Mouse (Mus musculus) forebrain, embryonic 14.5 days (tissue): ENCODE measurements around the gene Pde5a. TPM values are rescaled to one million over a fixed set of nuclear protein-coding genes. Genes with fewer than 3 reads are reported as not detected.
A peak's percentile ranks its signal among the peaks of the same experiment; 100 is the strongest.

Source experiments
- ATAC-seq: fragments of 200-750 bp; cut with Nextera tagmentation; 2 replicates; pipeline ENCODE4 v1.8.0; 2017; ENCODE audit warnings: mild to moderate bottlenecking, moderate library complexity
- DNase-seq: peaks from one replicate; pipeline ENCODE4 v3.0.0-alpha.2; 2015; ENCODE audit warnings: low spot score
- H3K27ac ChIP-seq: fragments of 300-500 bp; sonication (generic); 2 replicates; pipeline ENCODE4 v1.5.1; 2014; ENCODE audit warnings: low read depth, mild to moderate bottlenecking, control low read depth, low read length, moderate library complexity
- H3K27me3 ChIP-seq: fragments of 300-500 bp; sonication (generic); replicated peaks from 2 replicates; pipeline ENCODE4 v1.6.1; 2014; ENCODE audit warnings: low read length, control low read depth, mixed read lengths; ENCODE audit not compliant: control insufficient read depth, insufficient read depth
- H3K36me3 ChIP-seq: fragments of 300-500 bp; sonication (generic); 2 replicates; pipeline ENCODE4 v1.6.1; 2014; ENCODE audit warnings: low read length, control low read depth; ENCODE audit not compliant: control insufficient read depth, insufficient read depth
- H3K4me1 ChIP-seq: fragments of 300-500 bp; sonication (generic); 2 replicates; pipeline ENCODE4 v1.6.1; 2014; ENCODE audit warnings: antibody characterized with exemption, low read length, control low read depth; ENCODE audit not compliant: control insufficient read depth, insufficient read depth
- H3K4me2 ChIP-seq: fragments of 300-500 bp; sonication (generic); 2 replicates; pipeline ENCODE4 v1.6.1; 2014; ENCODE audit warnings: mild to moderate bottlenecking, control low read depth, low read length
- H3K4me3 ChIP-seq: fragments of 300-500 bp; sonication (generic); 2 replicates; pipeline ENCODE4 v1.5.1; 2014; ENCODE audit warnings: low read depth, low read length, control low read depth
- H3K9ac ChIP-seq: fragments of 300-500 bp; sonication (generic); 2 replicates; pipeline ENCODE4 v1.6.1; 2014; ENCODE audit warnings: mild to moderate bottlenecking, low read length, control low read depth, moderate library complexity
- H3K9me3 ChIP-seq: fragments of 300-500 bp; sonication (generic); replicated peaks from 2 replicates; pipeline ENCODE4 v1.6.1; 2016; ENCODE audit warnings: low read length, control low read depth, mixed read lengths; ENCODE audit not compliant: control insufficient read depth
- WGBS: fragments of 180-500 bp; shearing (Covaris S2); extraction: QIAGEN DNeasy Blood & Tissue Kit; methylation state at CpG from one replicate; pipeline ENCODE4 v1.1.7; 2014; 5-methylcytosine and 5-hydroxymethylcytosine counted together
- polyA plus RNA-seq: library from polyadenylated mRNA; unstranded; fragments of >200 nt; fragmentation: Nextera tagmentation; extraction: Ambion mirVana; gene quantifications from 2 replicates; pipeline ENCODE4 v1.2.1, GENCODE M21; 2014

The Pde5a gene
- polyA plus RNA-seq, 1 experiment from 2014 or later = 4.1 TPM

GRCm38 (mm10) chr3:122788314-122788713 lies 59.6 kb downstream of the Pde5a start:
- DNase-seq (peak; percentile 64), ATAC-seq (peak; percentile 62; the same call in 1 of the 2 replicates)
- no peak overlapping the region for H3K4me3 ChIP-seq
- H3K27ac ChIP-seq = no peak overlapping the region; the same call in 1 of the 2 replicates
- H3K4me2 ChIP-seq = no peak overlapping the region
- no peaks in the 10 kb centered on the region for H3K27me3 ChIP-seq
- no peak overlapping the region for H3K9ac ChIP-seq
- no peaks in the 10 kb centered on the region for H3K4me1 ChIP-seq
- H3K9me3 ChIP-seq = peaks cover 3% of the 10 kb centered on the region; the same call in 1 of the 2 replicates
- H3K36me3 ChIP-seq = no peaks in the 10 kb centered on the region
- 84% methylated on average over 9 of the region's 9 CpGs for WGBS

- 94% methylated on average over 6 of the region's 6 CpGs for WGBS
- no peaks in the 10 kb centered on the region for H3K27me3 ChIP-seq
- no peaks in the 10 kb centered on the region for H3K36me3 ChIP-seq
- H3K4me2 ChIP-seq = no peak overlapping the region
- DNase-seq (no peak), ATAC-seq (no peak)
- no peak overlapping the region for H3K9ac ChIP-seq
- H3K4me3 ChIP-seq = no peak overlapping the region
- peaks cover 3% of the 10 kb centered on the region; the same call in 1 of the 2 replicates for H3K9me3 ChIP-seq
- H3K27ac ChIP-seq = no peak overlapping the region
- no peaks in the 10 kb centered on the region for H3K4me1 ChIP-seq
Observed at GRCm38 (mm10) chr3:122789544-122789943, 60.8 kb downstream of the Pde5a start.

DNA sequence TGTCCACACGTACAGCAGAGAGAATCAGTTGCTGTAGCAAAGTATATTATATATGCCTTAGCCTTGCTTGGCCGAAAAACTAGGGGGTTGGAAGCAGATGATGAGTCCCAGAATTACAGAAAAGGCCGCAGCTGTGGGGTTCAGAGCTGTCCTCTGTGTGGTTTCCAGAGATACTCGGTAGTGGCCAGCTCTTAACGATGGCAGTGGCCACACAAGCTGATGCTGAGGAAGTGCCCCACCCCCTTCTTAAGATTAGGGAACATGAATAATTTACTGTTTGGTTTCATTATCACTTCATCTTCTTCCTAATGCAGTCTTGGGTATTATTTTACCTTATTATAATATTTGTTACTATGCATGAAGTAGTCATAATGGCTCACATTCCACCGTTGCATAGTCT lies 71.3 kb downstream of the Pde5a start:
- Histone ChIP-seq H3K4me2 (no peak overlapping the region), H3K4me3 (no peak overlapping the region), H3K9me3 (no peaks in the 10 kb centered on the region), H3K36me3 (0 out of 2 replicates have a peak, but pooled peaks cover 3% of the 10 kb centered on the region), H3K27me3 (no peaks in the 10 kb centered on the region), H3K9ac (no peak overlapping the region), H3K4me1 (peaks cover 10% of the 10 kb centered on the region; the same call in 1 of the 2 replicates), H3K27ac (no peak overlapping the region)
- 54% methylated on average over 6 of the region's 6 CpGs for WGBS
- DNase-seq (no peak), ATAC-seq (no peak)

GRCm38 (mm10) chr3:122800553-122801435 lies 72.0 kb downstream of the Pde5a start:
- Histone ChIP-seq H3K4me2 (no peak overlapping the region), H3K36me3 (0 out of 2 replicates have a peak, but pooled peaks cover 3% of the 10 kb centered on the region), H3K4me1 (peaks cover 10% of the 10 kb centered on the region; the same call in 1 of the 2 replicates), H3K27ac (peak overlapping the region; percentile 68; the same call in 1 of the 2 replicates), H3K27me3 (no peaks in the 10 kb centered on the region), H3K4me3 (no peak overlapping the region), H3K9ac (no peak overlapping the region), H3K9me3 (no peaks in the 10 kb centered on the region)
- peak; percentile 44 for ATAC-seq
- DNase-seq = peak; percentile 30
- 39% methylated on average over 10 of the region's 10 CpGs for WGBS

- peak overlapping the region; percentile 68 for H3K27ac ChIP-seq
- H3K27me3 ChIP-seq = no peaks in the 10 kb centered on the region
- H3K4me1 ChIP-seq = peaks cover 10% of the 10 kb centered on the region; the same call in 1 of the 2 replicates
- WGBS = 72% methylated on average over 15 of the region's 15 CpGs
- no peaks in the 10 kb centered on the region for H3K9me3 ChIP-seq
- DNase-seq (peak; percentile 33), ATAC-seq (peak; percentile 53)
- no peak overlapping the region for H3K9ac ChIP-seq
- no peak overlapping the region for H3K4me2 ChIP-seq
- 0 out of 2 replicates have a peak, but pooled peaks cover under 1% of the 10 kb centered on the region for H3K36me3 ChIP-seq
- H3K4me3 ChIP-seq = no peak overlapping the region
Observed at GRCm38 (mm10) chr3:122801436-122802221, 72.9 kb downstream of the Pde5a start.

DNA sequence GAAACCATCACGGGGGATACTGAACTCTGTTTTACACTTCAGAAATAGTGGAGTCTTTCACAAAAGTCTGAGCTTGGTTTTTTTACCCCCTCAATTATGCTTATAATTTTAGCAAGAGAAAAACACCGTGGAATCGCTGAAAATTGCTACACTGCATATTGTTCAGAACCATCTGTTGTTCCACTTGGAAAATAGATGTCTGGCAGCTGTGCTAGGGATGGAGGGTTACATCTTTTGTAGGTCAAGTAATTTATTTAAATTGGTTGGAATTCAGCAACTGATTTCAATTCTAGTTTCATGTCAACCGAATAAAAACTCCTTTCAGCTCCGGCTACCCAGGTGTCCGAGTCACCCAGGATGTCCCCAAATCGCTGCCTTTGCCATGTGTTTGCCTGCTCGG lies 78.6 kb downstream of the Pde5a start:
- Histone ChIP-seq H3K36me3 (no peaks in the 10 kb centered on the region), H3K27ac (no peak overlapping the region), H3K27me3 (no peaks in the 10 kb centered on the region), H3K4me2 (no peak overlapping the region), H3K9ac (no peak overlapping the region), H3K9me3 (no peaks in the 10 kb centered on the region), H3K4me1 (no peaks in the 10 kb centered on the region), H3K4me3 (no peak overlapping the region)
- WGBS = 81% methylated on average over 8 of the region's 8 CpGs
- peak; percentile 19 for DNase-seq
- ATAC-seq = peak; percentile 50; the same call in 1 of the 2 replicates

DNA sequence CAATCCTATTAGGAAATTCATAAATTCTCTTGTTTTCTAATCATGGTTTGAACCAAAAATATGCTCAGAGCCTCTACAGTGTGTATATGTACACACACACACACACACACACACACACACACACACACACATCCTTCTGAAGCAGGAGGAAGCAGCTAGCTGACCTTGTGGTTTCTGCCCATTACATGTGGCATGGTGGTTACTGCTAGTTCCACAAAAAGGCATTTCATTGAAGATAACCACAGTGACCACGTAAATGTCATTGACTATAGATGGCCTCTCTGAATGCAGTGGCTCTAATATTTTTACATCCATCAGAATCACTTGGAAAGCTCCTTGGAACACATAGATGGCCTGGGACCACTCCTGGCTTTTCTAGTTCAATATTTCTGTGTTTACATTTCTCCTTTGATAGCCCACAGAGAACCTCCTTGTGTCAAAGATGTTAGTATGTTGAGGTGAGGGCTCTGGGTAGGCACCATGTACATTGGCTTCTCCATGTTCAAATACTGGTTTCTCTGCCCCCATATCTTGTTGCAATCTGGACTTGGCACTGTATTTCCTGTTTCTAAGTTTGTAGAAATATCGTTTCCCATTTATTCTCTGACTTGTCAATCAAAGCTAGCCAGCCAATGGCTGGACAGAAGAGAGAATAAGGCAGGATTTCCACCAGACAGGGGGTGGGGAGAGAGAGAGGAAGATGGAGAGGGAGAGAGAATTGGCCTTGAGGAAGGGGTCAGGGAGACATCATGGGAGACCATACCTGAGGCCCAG lies 81.5 kb downstream of the Pde5a start:
- Histone ChIP-seq H3K9ac (no peak overlapping the region), H3K4me1 (no peaks in the 10 kb centered on the region), H3K36me3 (no peaks in the 10 kb centered on the region), H3K27me3 (no peaks in the 10 kb centered on the region), H3K4me3 (no peak overlapping the region), H3K27ac (no peak overlapping the region), H3K9me3 (no peaks in the 10 kb centered on the region), H3K4me2 (no peak overlapping the region)
- ATAC-seq = no peak
- 94% methylated on average over 2 of the region's 2 CpGs for WGBS
- DNase-seq = no peak

- Histone ChIP-seq H3K27ac (no peak overlapping the region), H3K9me3 (no peaks in the 10 kb centered on the region), H3K4me1 (no peaks in the 10 kb centered on the region), H3K4me3 (no peak overlapping the region), H3K36me3 (no peaks in the 10 kb centered on the region), H3K9ac (no peak overlapping the region), H3K4me2 (no peak overlapping the region), H3K27me3 (no peaks in the 10 kb centered on the region)
- WGBS = 89% methylated on average over 5 of the region's 5 CpGs
- DNase-seq = no peak
- no peak for ATAC-seq
Observed at GRCm38 (mm10) chr3:122810986-122811385, 82.2 kb downstream of the Pde5a start.
